Mouse (Mus musculus): ENCODE data around the gene Pno1. TPM values are rescaled to one million over a fixed set of nuclear protein-coding genes. Genes with fewer than 3 reads are reported as not detected.
"Not testable (repeated sequence)": the region's sequence is repeated elsewhere in the genome, so short reads cannot be mapped to it uniquely, and the experiment has no call there.

The Pno1 gene
- 129 and 140 TPM in 2 replicates for total RNA-seq (2017)

- peak; percentile 90 for ATAC-seq (replicated peaks; ENCODE audit: low read depth, poor library complexity, severe bottlenecking)
Measured at GRCm38 (mm10) chr11:17211258-17212140, at the start of gene Pno1. Gene Pno1, minus strand, starts transcription at chr11:17211568.

- ATAC-seq (replicated peaks; ENCODE audit: low read depth, poor library complexity, severe bottlenecking) = peak; percentile 74
Measured at GRCm38 (mm10) chr11:17257861-17258260, 46.5 kb upstream of the Pno1 start.

GRCm38 (mm10) chr11:17257443-17257842, 46.1 kb upstream of the Pno1 start, which contains the start of gene C1d:
Gene C1d, plus strand, starts transcription at chr11:17257579.
- ATAC-seq (replicated peaks; ENCODE audit: low read depth, poor library complexity, severe bottlenecking) = peak; percentile 96

DNA sequence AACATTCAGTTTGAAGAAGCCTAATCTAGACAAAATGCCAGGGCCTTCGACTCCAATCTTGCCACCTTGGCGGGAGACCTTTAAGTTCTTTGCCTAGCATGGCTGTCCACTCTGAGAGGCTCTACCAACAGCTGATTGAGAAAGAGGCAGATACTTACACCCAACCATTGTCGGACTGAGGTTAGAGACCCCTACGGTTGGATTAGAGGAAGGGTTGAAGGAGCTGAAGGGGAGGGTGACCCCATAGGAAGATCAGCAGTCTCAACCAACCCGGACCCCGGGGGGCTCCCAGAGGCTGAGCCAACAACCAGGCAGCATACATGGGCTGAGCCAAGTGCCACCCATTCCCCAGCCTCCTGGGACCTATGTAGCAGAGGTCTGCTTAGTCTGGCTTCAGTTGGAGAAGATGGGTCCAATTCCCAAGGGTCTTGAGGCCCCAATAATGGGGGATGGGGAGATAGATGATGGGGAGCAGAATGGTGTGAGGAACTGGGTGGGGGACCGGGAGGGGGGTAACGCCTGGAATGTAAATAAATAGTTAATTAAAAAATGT, 45.5 kb upstream of the Pno1 start:
- ATAC-seq (replicated peaks; ENCODE audit: low read depth, poor library complexity, severe bottlenecking) = no peak

DNA sequence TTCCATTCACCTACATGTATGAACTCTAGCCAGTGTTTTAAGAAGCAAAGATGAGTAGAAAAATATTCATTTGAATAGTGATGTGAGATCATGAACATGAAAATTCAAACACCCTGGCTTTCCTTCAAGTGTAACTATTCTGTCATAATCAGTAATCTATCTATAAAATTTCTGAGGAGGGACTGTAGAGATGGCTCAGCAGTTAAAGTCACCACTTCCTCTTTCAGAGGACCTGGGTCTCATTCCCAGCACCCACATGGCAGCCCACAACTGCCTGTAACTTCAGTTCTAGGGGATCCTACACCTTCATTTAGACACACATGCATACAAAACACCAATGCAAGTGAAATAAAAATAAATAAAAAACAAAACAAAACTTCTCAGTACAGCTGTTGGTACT, 37.3 kb upstream of the Pno1 start:
- no peak for ATAC-seq (replicated peaks; ENCODE audit: low read depth, poor library complexity, severe bottlenecking)

- ATAC-seq (replicated peaks; ENCODE audit: low read depth, poor library complexity, severe bottlenecking) = not testable (repeated sequence)
Measured at GRCm38 (mm10) chr11:17238598-17238997, 27.2 kb upstream of the Pno1 start.

- peak; percentile 95 for ATAC-seq (replicated peaks; ENCODE audit: low read depth, poor library complexity, severe bottlenecking)
Measured at GRCm38 (mm10) chr11:17236449-17237037, 25.2 kb upstream of the Pno1 start.

DNA sequence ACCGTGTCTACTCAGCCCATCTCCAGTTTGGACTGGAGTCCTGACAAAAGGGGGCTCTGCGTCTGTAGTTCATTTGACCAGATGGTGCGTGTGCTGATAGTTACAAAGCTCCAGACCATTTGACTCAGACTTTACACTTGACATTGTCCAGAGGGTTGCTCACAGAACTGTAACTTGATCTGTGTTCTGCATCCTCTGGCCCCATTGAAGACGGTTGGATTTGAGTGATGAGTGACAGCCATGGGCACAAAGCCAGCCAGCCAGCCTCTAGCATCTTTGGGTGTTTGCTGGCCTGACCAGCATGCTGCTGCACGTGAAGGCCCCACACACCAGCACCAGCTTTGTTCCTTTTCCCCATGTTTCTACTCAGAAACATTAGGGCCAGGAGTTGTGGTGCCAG, 21.4 kb upstream of the Pno1 start:
- no peak for ATAC-seq (replicated peaks; ENCODE audit: low read depth, poor library complexity, severe bottlenecking)

DNA sequence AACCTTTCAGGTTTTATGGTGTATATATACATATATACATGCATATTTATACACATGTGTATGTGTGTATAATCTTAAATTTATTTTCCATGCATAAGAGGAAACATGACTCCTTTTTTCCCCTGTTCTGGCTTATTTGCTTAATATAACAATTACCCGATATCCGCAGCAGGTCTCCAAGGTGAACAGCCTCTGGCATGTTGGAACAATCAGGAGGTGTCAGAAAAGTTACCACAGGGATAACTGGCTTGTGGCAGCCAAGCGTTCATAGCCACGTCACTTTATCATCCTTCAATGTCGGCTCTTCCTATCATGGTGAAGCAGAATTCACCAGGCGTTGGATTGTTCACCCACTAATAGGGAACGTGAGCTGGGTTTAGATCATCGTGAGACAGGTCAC, 9.8 kb upstream of the Pno1 start:
- no peak for ATAC-seq (replicated peaks; ENCODE audit: low read depth, poor library complexity, severe bottlenecking)

DNA sequence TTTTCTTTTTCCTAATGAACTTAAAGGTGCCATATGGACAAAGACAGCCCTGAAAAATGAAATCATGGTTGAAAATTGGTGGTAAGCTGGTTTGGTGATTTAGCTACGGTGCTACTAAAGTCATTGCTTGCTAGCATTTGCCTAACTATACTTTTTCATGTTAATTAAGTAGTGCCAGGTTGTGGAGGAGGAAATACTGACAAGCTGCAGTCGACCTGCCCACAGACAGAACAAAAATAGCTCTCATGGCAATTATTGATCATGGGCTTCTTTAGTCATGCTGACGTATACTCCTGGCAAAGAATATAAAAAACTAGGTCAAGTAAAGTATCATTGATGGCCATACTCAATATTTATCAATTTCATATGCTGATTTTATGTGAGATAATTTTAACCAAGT, 4.1 kb upstream of the Pno1 start:
- no peak for ATAC-seq (replicated peaks; ENCODE audit: low read depth, poor library complexity, severe bottlenecking)

- ATAC-seq (replicated peaks; ENCODE audit: low read depth, poor library complexity, severe bottlenecking) = no peak
Measured at GRCm38 (mm10) chr11:17212903-17213509, 1.6 kb upstream of the Pno1 start.

DNA sequence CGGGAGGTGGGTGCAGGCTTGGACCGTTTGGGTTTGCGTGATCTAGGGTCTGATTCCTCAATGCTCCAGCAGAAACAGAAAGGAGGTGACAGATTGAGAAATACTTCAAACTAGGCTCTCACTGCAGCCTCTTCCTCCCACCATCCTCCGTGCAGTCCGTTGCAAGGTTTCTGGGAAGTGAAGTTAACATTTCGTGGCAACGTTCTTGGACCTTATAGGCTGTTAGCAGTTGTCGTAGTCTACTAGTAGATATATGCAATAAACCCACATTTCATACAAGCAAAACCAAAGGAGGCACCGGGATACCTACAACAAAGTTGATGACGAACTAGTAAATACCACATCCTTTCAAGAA, 750 bp upstream of the Pno1 start:
- ATAC-seq (replicated peaks; ENCODE audit: low read depth, poor library complexity, severe bottlenecking) = peak; percentile 40

GRCm38 (mm10) chr11:17202481-17202880, 8.9 kb downstream of the Pno1 start:
- ATAC-seq (replicated peaks; ENCODE audit: low read depth, poor library complexity, severe bottlenecking) = no peak

- ATAC-seq (replicated peaks; ENCODE audit: low read depth, poor library complexity, severe bottlenecking) = no peak
Measured at GRCm38 (mm10) chr11:17200936-17201335, 10.4 kb downstream of the Pno1 start.

- ATAC-seq (replicated peaks; ENCODE audit: low read depth, poor library complexity, severe bottlenecking) = no peak
Measured at GRCm38 (mm10) chr11:17199840-17200501, 11.4 kb downstream of the Pno1 start.

GRCm38 (mm10) chr11:17199170-17199569, 12.2 kb downstream of the Pno1 start:
- ATAC-seq (replicated peaks; ENCODE audit: low read depth, poor library complexity, severe bottlenecking) = no peak

DNA sequence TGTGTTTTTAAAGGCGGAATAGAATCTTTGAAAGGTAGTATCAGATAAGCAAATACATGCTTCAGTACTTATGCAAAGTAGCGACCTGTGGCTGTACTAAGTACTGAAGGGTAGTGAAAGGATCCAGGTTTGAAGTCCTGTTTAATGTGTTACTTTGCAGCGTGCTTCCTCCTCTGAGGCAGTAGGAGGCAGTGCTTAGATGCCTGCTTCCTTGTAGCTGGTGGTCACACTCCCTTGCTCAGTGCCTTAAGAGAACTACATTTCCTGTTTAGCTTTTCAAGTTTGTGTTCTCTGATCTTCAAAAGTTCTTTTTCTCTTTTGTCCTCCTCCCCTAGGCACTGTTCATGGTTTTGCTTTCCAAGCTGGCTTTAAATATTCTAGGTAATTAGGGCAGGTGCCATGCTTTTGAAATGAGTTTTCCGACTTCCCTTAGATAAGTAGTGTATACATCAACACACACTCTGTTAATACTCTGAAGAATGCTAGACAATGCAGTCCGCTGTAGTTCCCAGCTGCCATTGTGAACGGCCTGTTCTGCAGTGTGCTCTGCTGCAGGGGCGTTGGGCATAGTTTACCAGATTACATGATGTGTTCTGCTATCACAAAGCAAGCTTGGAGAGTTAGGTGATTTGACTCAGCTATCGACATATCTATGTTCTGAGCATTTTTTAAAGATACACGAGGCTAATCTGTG, 19.1 kb downstream of the Pno1 start:
- ATAC-seq (replicated peaks; ENCODE audit: low read depth, poor library complexity, severe bottlenecking) = peak; percentile 87

DNA sequence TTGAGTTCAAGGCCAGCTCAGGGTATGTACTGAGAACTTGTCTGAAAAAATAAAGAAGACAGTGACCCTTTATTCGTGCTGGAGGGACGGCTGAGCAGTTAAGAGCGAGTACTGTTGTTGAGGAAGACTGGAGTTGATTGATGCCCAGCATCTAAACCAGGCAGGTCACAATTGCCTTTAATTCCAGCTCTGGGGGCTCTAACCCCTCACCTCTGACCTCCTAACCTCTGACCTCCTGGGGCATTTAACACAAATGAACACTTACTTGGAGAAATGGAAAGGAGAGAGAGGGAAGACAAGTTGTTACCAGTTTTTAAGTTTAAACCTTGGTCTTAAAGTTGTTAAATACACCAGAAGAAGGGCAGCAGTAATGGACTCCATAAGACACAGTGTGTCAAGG, 22.6 kb downstream of the Pno1 start:
- no peak for ATAC-seq (replicated peaks; ENCODE audit: low read depth, poor library complexity, severe bottlenecking)

DNA sequence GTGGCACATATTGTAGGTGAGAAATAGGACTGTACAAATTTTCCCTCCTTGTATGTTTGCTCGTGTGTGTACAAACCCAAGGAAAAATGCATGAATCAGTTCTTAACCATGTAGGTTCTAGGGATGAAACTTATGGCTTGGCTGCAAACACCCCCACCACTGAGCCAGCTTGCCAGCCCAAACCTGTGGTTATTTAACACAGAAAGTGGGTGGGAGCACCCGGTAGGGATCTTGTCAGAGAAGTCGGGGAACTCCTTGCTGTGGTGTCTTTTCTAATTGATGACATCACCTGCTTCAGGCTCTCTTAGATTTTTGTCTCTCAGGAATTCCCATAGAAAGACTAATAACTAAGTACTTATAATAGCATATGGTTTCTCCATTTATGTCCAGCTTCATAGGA, 23.7 kb downstream of the Pno1 start:
- no peak for ATAC-seq (replicated peaks; ENCODE audit: low read depth, poor library complexity, severe bottlenecking)

- ATAC-seq (replicated peaks; ENCODE audit: low read depth, poor library complexity, severe bottlenecking) = no peak
Measured at GRCm38 (mm10) chr11:17183165-17183564, 28.2 kb downstream of the Pno1 start.

All from common myeloid progenitor, adult 5-6 weeks (primary cell).